9 mouse cellular contexts compared by ENCODE assay signal in genomic region chr2:30262840-30263441, GRCm38 (mm10). TPM values are rescaled to one million over a fixed set of nuclear protein-coding genes. Genes with fewer than 3 reads are reported as not detected.
A peak's percentile ranks its signal among the peaks of the same experiment; 100 is the strongest.
DNase-seq lines count a peak whose midpoint lies in the region; ATAC-seq and TF ChIP-seq lines count a peak whose summit lies in the region.
"Had no signal": no experiment of that assay in that cellular context is flagged by ENCODE, and none has a peak within 500 bp of the region (broad histone marks: within the 10 kb centered on the region; RNA-seq: fewer than 3 reads in every experiment).

No protein-coding gene starts in this region.

- no peak for ATAC-seq in kidney, embryonic 15.5 days (replicated peaks; ENCODE audit: low FRiP score)
- ATAC-seq in embryonic facial prominence, embryonic 14.5 days (ENCODE audit: low read depth), result no peak
- ATAC-seq in midbrain, postnatal 0 days (ENCODE audit: low FRiP score), result no peak
- ATAC-seq in granulocyte monocyte progenitor cell, adult 5-6 weeks (replicated peaks; ENCODE audit: poor library complexity, severe bottlenecking), result no peak
- no peak for ATAC-seq in megakaryocyte, adult 5-6 weeks (ENCODE audit: poor library complexity, severe bottlenecking)

- H3K9me3 ChIP-seq in kidney, embryonic 15.5 days (replicated peaks), result no peaks in the 10 kb centered on the region
- H3K9me3 ChIP-seq in embryonic facial prominence, embryonic 14.5 days (ENCODE audit: control insufficient read depth, low read length), result no peaks in the 10 kb centered on the region
- H3K9me3 ChIP-seq in midbrain, postnatal 0 days (ENCODE audit: low read length), result no peaks in the 10 kb centered on the region

- no peaks in the 10 kb centered on the region for H3K27me3 ChIP-seq in kidney, embryonic 15.5 days
- no peaks in the 10 kb centered on the region for H3K27me3 ChIP-seq in embryonic facial prominence, embryonic 14.5 days (replicated peaks; ENCODE audit: control insufficient read depth, insufficient read depth, low read length)
- no peaks in the 10 kb centered on the region for H3K27me3 ChIP-seq in midbrain, postnatal 0 days (ENCODE audit: insufficient read depth, low read length)

- H3K27ac ChIP-seq in kidney, embryonic 15.5 days, result no peak overlapping the region
- no peak overlapping the region for H3K27ac ChIP-seq in embryonic facial prominence, embryonic 14.5 days (replicated peaks; ENCODE audit: low read depth, low read length)
- no peak overlapping the region for H3K27ac ChIP-seq in midbrain, postnatal 0 days (ENCODE audit: low read depth, low read length)

- no peak overlapping the region for H3K4me2 ChIP-seq in kidney, embryonic 15.5 days
- H3K4me2 ChIP-seq in embryonic facial prominence, embryonic 14.5 days (ENCODE audit: low read depth, low read length), result no peak overlapping the region
- no peak overlapping the region for H3K4me2 ChIP-seq in midbrain, postnatal 0 days (ENCODE audit: low read depth, low read length, poor library complexity, severe bottlenecking)

- WGBS in kidney, embryonic 15.5 days, result 48% methylated on average over 4 of the region's 4 CpGs
- WGBS in embryonic facial prominence, embryonic 14.5 days, result 49% methylated on average over 4 of the region's 4 CpGs
- WGBS in midbrain, postnatal 0 days, result 52% methylated on average over 4 of the region's 4 CpGs

- DNase-seq in kidney, adult 18-20 months, result peak; percentile 82
- peak; percentile 83 for DNase-seq in brain, adult 2 months (ENCODE audit: low read depth, low spot score)
- DNase-seq in embryonic facial prominence, embryonic 14.5 days (ENCODE audit: low spot score), result peak; percentile 40
- DNase-seq in kidney, postnatal 10 days, result peak; percentile 74
- peak; percentile 91 for DNase-seq in midbrain, postnatal 0 days (ENCODE audit: low spot score)

- no peak for TF ChIP-seq CTCF in midbrain, postnatal 0 days (IDR thresholded peaks at IDR 0.05)

- H3K4me1 ChIP-seq in kidney, embryonic 15.5 days, result peaks cover 56% of the 10 kb centered on the region
- H3K4me1 ChIP-seq in embryonic facial prominence, embryonic 14.5 days (ENCODE audit: control insufficient read depth, insufficient read depth, low read length), result peaks cover 28% of the 10 kb centered on the region
- H3K4me1 ChIP-seq in midbrain, postnatal 0 days (ENCODE audit: insufficient read depth, low read length), result peaks cover 3% of the 10 kb centered on the region; the same call in 1 of the 2 replicates

- H3K9ac ChIP-seq in kidney, embryonic 15.5 days, result no peak overlapping the region
- no peak overlapping the region for H3K9ac ChIP-seq in embryonic facial prominence, embryonic 14.5 days (ENCODE audit: low read depth, low read length)
- H3K9ac ChIP-seq in midbrain, postnatal 0 days (replicated peaks; ENCODE audit: low read length, poor library complexity, severe bottlenecking), result no peak overlapping the region

- H3K4me3 ChIP-seq in kidney, embryonic 15.5 days (replicated peaks), result no peak overlapping the region
- no peak overlapping the region for H3K4me3 ChIP-seq in embryonic facial prominence, embryonic 14.5 days (ENCODE audit: low read depth, low read length)
- H3K4me3 ChIP-seq in midbrain, postnatal 0 days (ENCODE audit: low read depth, low read length), result no peak overlapping the region

- peaks cover 65% of the 10 kb centered on the region for H3K36me3 ChIP-seq in kidney, embryonic 15.5 days
- H3K36me3 ChIP-seq in embryonic facial prominence, embryonic 14.5 days (ENCODE audit: control insufficient read depth, insufficient read depth, low read length), result peaks cover 61% of the 10 kb centered on the region
- peaks cover 54% of the 10 kb centered on the region for H3K36me3 ChIP-seq in midbrain, postnatal 0 days (ENCODE audit: insufficient read depth, low read length)

RNA-seq across cellular contexts. Expression of gene Phyhd1, which starts 3.1 kb away (rescaled TPM):
- polyA plus RNA-seq in kidney, embryonic 15.5 days (2015; fragmentation: Nextera tagmentation; extraction: Ambion mirVana), result 11.5 and 13.3 TPM in 2 replicates
- 5.4 and 5.7 TPM in 2 replicates for polyA plus RNA-seq in embryonic facial prominence, embryonic 14.5 days (2014; fragmentation: Nextera tagmentation; extraction: Ambion mirVana)
- total RNA-seq in midbrain, postnatal 0 days (2014; rRNA removed), result 7.2 and 9.0 TPM in 2 replicates
- 3.9 and 4.4 TPM in 2 replicates for polyA plus RNA-seq in midbrain, postnatal 0 days (2015; fragmentation: Nextera tagmentation; extraction: Ambion mirVana)
- 0.99 and 1.2 TPM in 2 replicates for total RNA-seq in granulocyte monocyte progenitor cell, adult 5-6 weeks (2014; fragmentation: Nextera tagmentation)
- 0.22 and 1.5 TPM in 2 replicates for total RNA-seq in granulocyte monocyte progenitor cell, adult 5-6 weeks (2017)
- 3.3 and 3.8 TPM in 2 replicates for total RNA-seq in megakaryocyte, adult 5-6 weeks (2015)
- 1.3 and 1.8 TPM in 2 replicates for total RNA-seq in megakaryocyte, adult 5-6 weeks (2017)

RNA-seq across cellular contexts. Expression of gene Gm28038, which starts 17.9 kb away (rescaled TPM):
- polyA plus RNA-seq in kidney, embryonic 15.5 days (2015; fragmentation: Nextera tagmentation; extraction: Ambion mirVana), result not detected in 2 replicates
- not detected in 2 replicates for polyA plus RNA-seq in embryonic facial prominence, embryonic 14.5 days (2014; fragmentation: Nextera tagmentation; extraction: Ambion mirVana)
- not detected in 2 replicates for total RNA-seq in midbrain, postnatal 0 days (2014; rRNA removed)
- not detected in 2 replicates for polyA plus RNA-seq in midbrain, postnatal 0 days (2015; fragmentation: Nextera tagmentation; extraction: Ambion mirVana)
- 3.1 and 19.1 TPM in 2 replicates for total RNA-seq in granulocyte monocyte progenitor cell, adult 5-6 weeks (2014; fragmentation: Nextera tagmentation)
- not detected in 2 replicates for total RNA-seq in granulocyte monocyte progenitor cell, adult 5-6 weeks (2017)
- total RNA-seq in megakaryocyte, adult 5-6 weeks (2015), result 4.0 TPM in 1 of 2 replicates, not detected in the other
- total RNA-seq in megakaryocyte, adult 5-6 weeks (2017), result not detected in 2 replicates
- total RNA-seq: gastrocnemius, postnatal 36 days had no signal

RNA-seq across cellular contexts. Expression of gene Gm28035, which starts 22.6 kb away (rescaled TPM):
- polyA plus RNA-seq in kidney, embryonic 15.5 days (2015; fragmentation: Nextera tagmentation; extraction: Ambion mirVana), result 0.26 and 0.33 TPM in 2 replicates
- 0.06 TPM in 1 of 2 replicates, not detected in the other for polyA plus RNA-seq in embryonic facial prominence, embryonic 14.5 days (2014; fragmentation: Nextera tagmentation; extraction: Ambion mirVana)
- 3.4 and 6.0 TPM in 2 replicates for total RNA-seq in midbrain, postnatal 0 days (2014; rRNA removed)
- 0.09 and 0.11 TPM in 2 replicates for polyA plus RNA-seq in midbrain, postnatal 0 days (2015; fragmentation: Nextera tagmentation; extraction: Ambion mirVana)
- not detected in 2 replicates for total RNA-seq in granulocyte monocyte progenitor cell, adult 5-6 weeks (2014; fragmentation: Nextera tagmentation)
- total RNA-seq in granulocyte monocyte progenitor cell, adult 5-6 weeks (2017), result not detected in 2 replicates
- 0.04 TPM in 1 of 2 replicates, not detected in the other for total RNA-seq in megakaryocyte, adult 5-6 weeks (2015)
- total RNA-seq in megakaryocyte, adult 5-6 weeks (2017), result not detected in 2 replicates

RNA-seq across cellular contexts. Expression of gene Dolk, which starts 23.2 kb away (rescaled TPM):
- polyA plus RNA-seq in kidney, embryonic 15.5 days (2015; fragmentation: Nextera tagmentation; extraction: Ambion mirVana), result 32.9 and 34.0 TPM in 2 replicates
- 30.2 and 30.8 TPM in 2 replicates for polyA plus RNA-seq in embryonic facial prominence, embryonic 14.5 days (2014; fragmentation: Nextera tagmentation; extraction: Ambion mirVana)
- total RNA-seq in midbrain, postnatal 0 days (2014; rRNA removed), result 35.4 and 44.7 TPM in 2 replicates
- polyA plus RNA-seq in midbrain, postnatal 0 days (2015; fragmentation: Nextera tagmentation; extraction: Ambion mirVana), result 38.7 and 42.9 TPM in 2 replicates
- total RNA-seq in granulocyte monocyte progenitor cell, adult 5-6 weeks (2014; fragmentation: Nextera tagmentation), result 6.1 and 7.5 TPM in 2 replicates
- 12.1 and 15.1 TPM in 2 replicates for total RNA-seq in granulocyte monocyte progenitor cell, adult 5-6 weeks (2017)
- total RNA-seq in megakaryocyte, adult 5-6 weeks (2015), result 5.5 and 6.6 TPM in 2 replicates
- total RNA-seq in megakaryocyte, adult 5-6 weeks (2017), result 10.1 and 13.0 TPM in 2 replicates

RNA-seq across cellular contexts. Expression of gene Nup188, which starts 23.3 kb away (rescaled TPM):
- 35.5 and 42.1 TPM in 2 replicates for polyA plus RNA-seq in kidney, embryonic 15.5 days (2015; fragmentation: Nextera tagmentation; extraction: Ambion mirVana)
- polyA plus RNA-seq in embryonic facial prominence, embryonic 14.5 days (2014; fragmentation: Nextera tagmentation; extraction: Ambion mirVana), result 35.4 and 39.4 TPM in 2 replicates
- 29.5 and 33.4 TPM in 2 replicates for total RNA-seq in midbrain, postnatal 0 days (2014; rRNA removed)
- 12.2 and 15.7 TPM in 2 replicates for polyA plus RNA-seq in midbrain, postnatal 0 days (2015; fragmentation: Nextera tagmentation; extraction: Ambion mirVana)
- total RNA-seq in granulocyte monocyte progenitor cell, adult 5-6 weeks (2014; fragmentation: Nextera tagmentation), result 37.5 and 51.5 TPM in 2 replicates
- total RNA-seq in granulocyte monocyte progenitor cell, adult 5-6 weeks (2017), result 21.0 and 27.0 TPM in 2 replicates
- total RNA-seq in megakaryocyte, adult 5-6 weeks (2015), result 16.4 and 18.7 TPM in 2 replicates
- 11.1 and 13.2 TPM in 2 replicates for total RNA-seq in megakaryocyte, adult 5-6 weeks (2017)

Comparison
In these comparisons a context has a peak if more than half of its experiments do, and no peak if none do; other contexts are left out.
1. DNase-seq: peak in every context shown above with its lines; median percentile 91 in midbrain, postnatal 0 days; 83 in brain, adult 2 months; 82 in kidney, adult 18-20 months; 74 in kidney, postnatal 10 days; 40 in embryonic facial prominence, embryonic 14.5 days.